Mouse (Mus musculus) liver, embryonic 13.5 days (tissue): ENCODE results near the gene BC024978. TPM values are rescaled to one million over a fixed set of nuclear protein-coding genes. Genes with fewer than 3 reads are reported as not detected.
"Not testable (repeated sequence)": the region's sequence is repeated elsewhere in the genome, so short reads cannot be mapped to it uniquely, and the experiment has no call there.

Experiments used
- ATAC-seq: fragments of 200-750 bp; cut with Nextera tagmentation; 2 replicates; pipeline ENCODE4 v1.8.0; 2017; ENCODE audit warnings: low read depth, mild to moderate bottlenecking, moderate number of reproducible peaks, moderate library complexity
- DNase-seq: peaks from one replicate; pipeline ENCODE4 v3.0.0; 2022
- H3K27ac ChIP-seq: fragments of 300-500 bp; sonication (generic); 2 replicates; pipeline ENCODE4 v1.5.1; 2015; ENCODE audit warnings: moderate library complexity, mild to moderate bottlenecking, inconsistent platforms
- H3K27me3 ChIP-seq: fragments of 300-500 bp; sonication (generic); 2 replicates; pipeline ENCODE4 v1.6.1; 2015; ENCODE audit warnings: mild to moderate bottlenecking, inconsistent platforms
- H3K36me3 ChIP-seq: fragments of 300-500 bp; sonication (generic); 2 replicates; pipeline ENCODE4 v1.6.1; 2015; ENCODE audit warnings: mild to moderate bottlenecking, inconsistent platforms
- H3K4me1 ChIP-seq: fragments of 300-500 bp; sonication (generic); replicated peaks from 2 replicates; pipeline ENCODE4 v1.6.1; 2015; ENCODE audit warnings: inconsistent platforms
- H3K4me2 ChIP-seq: fragments of 300-500 bp; sonication (generic); 2 replicates; pipeline ENCODE4 v1.6.1; 2015; ENCODE audit warnings: inconsistent platforms, mild to moderate bottlenecking, moderate library complexity
- H3K4me3 ChIP-seq: fragments of 300-500 bp; sonication (generic); replicated peaks from 2 replicates; pipeline ENCODE4 v1.5.1; 2015; ENCODE audit warnings: mild to moderate bottlenecking, inconsistent platforms
- H3K9ac ChIP-seq: fragments of 300-500 bp; sonication (generic); 2 replicates; pipeline ENCODE4 v1.6.1; 2015; ENCODE audit warnings: mild to moderate bottlenecking, inconsistent platforms
- H3K9me3 ChIP-seq: fragments of 300-500 bp; sonication (generic); replicated peaks from 2 replicates; pipeline ENCODE4 v1.6.1; 2016; ENCODE audit warnings: inconsistent platforms
- WGBS: fragments of 180-500 bp; shearing (Covaris S2); methylation state at CpG from one replicate; pipeline ENCODE4 v1.1.7; 2015; ENCODE audit not compliant: insufficient replicate concordance; 5-methylcytosine and 5-hydroxymethylcytosine counted together
- polyA plus RNA-seq: library from polyadenylated mRNA; unstranded; fragments of >200 nt; fragmentation: Nextera tagmentation; extraction: Ambion mirVana; gene quantifications from 2 replicates; pipeline ENCODE4 v1.2.1, GENCODE M21; 2015

Gene BC024978
- polyA plus RNA-seq, 1 experiment from 2014 or later = 0.62 TPM

GRCm38 (mm10) chr7:27238568-27238967, 43.0 kb downstream of the BC024978 start:
- H3K9ac ChIP-seq = no peak overlapping the region
- no peak overlapping the region for H3K27ac ChIP-seq
- H3K36me3 ChIP-seq = peaks cover 10% of the 10 kb centered on the region
- H3K4me2 ChIP-seq = no peak overlapping the region
- H3K27me3 ChIP-seq = no peaks in the 10 kb centered on the region
- H3K4me3 ChIP-seq = no peak overlapping the region
- peaks cover 9% of the 10 kb centered on the region for H3K4me1 ChIP-seq
- 78% methylated on average over 5 of the region's 5 CpGs for WGBS
- DNase-seq = no peak
- no peaks in the 10 kb centered on the region for H3K9me3 ChIP-seq
- ATAC-seq = no peak

GRCm38 (mm10) chr7:27243211-27243610, 47.6 kb downstream of the BC024978 start:
- no peak for ATAC-seq
- Histone ChIP-seq H3K9ac (no peak overlapping the region), H3K36me3 (peaks cover 25% of the 10 kb centered on the region), H3K4me2 (no peak overlapping the region), H3K27ac (no peak overlapping the region), H3K4me3 (no peak overlapping the region), H3K4me1 (no peaks in the 10 kb centered on the region), H3K9me3 (no peaks in the 10 kb centered on the region), H3K27me3 (no peaks in the 10 kb centered on the region)
- no peak for DNase-seq
- 68% methylated on average over 8 of the region's 8 CpGs for WGBS

- not testable (repeated sequence) for DNase-seq, H3K9ac ChIP-seq, H3K4me3 ChIP-seq, ATAC-seq, H3K27ac ChIP-seq, H3K9me3 ChIP-seq, H3K4me1 ChIP-seq, H3K27me3 ChIP-seq, H3K4me2 ChIP-seq
- peaks cover 25% of the 10 kb centered on the region for H3K36me3 ChIP-seq
- 64% methylated on average over 2 of the region's 2 CpGs for WGBS
These were observed 48.5 kb downstream of the BC024978 start for GRCm38 (mm10) chr7:27244088-27244487.

DNA sequence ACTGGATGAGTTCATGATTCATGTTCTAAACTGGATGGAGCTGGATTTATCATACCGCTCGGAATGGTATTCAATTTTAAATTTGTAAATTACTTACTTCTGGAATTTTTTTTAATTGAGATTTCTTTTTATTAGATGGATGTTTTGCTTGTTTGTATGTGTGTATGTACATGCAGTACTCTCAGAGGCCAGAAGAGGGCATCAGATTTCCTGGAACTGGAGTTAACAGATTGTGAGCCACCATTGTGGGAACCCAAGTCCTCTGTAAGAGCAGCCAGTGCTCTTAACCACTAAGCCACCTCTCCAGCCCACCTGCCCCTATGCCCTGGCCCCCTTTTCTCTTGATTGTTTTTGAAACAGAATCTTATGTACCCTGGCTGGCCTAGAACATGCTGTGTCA, 53.6 kb downstream of the BC024978 start:
- DNase-seq = no peak
- no peak overlapping the region for H3K4me2 ChIP-seq

GRCm38 (mm10) chr7:27249928-27250327, 54.3 kb downstream of the BC024978 start:
- Histone ChIP-seq H3K36me3 (peaks cover 14% of the 10 kb centered on the region; the same call in 1 of the 2 replicates), H3K4me2 (no peak overlapping the region), H3K27ac (no peak overlapping the region), H3K27me3 (no peaks in the 10 kb centered on the region), H3K9me3 (no peaks in the 10 kb centered on the region), H3K4me3 (no peak overlapping the region), H3K9ac (no peak overlapping the region), H3K4me1 (peaks cover 26% of the 10 kb centered on the region)
- 76% methylated on average over 5 of the region's 5 CpGs for WGBS
- ATAC-seq (no peak), DNase-seq (no peak)

More for the DNA sequence above, 53.6 kb downstream of the BC024978 start:
- Histone ChIP-seq H3K4me3 (no peak overlapping the region), H3K9ac (no peak overlapping the region), H3K27ac (no peak overlapping the region), H3K9me3 (no peaks in the 10 kb centered on the region), H3K4me1 (peaks cover 18% of the 10 kb centered on the region), H3K27me3 (no peaks in the 10 kb centered on the region), H3K36me3 (peaks cover 14% of the 10 kb centered on the region; the same call in 1 of the 2 replicates)
- no peak for ATAC-seq
- 64% methylated on average over 2 of the region's 2 CpGs for WGBS

- Histone ChIP-seq H3K4me2 (peak overlapping the region; percentile 44), H3K4me1 (peaks cover 46% of the 10 kb centered on the region), H3K27ac (peak overlapping the region; percentile 72), H3K36me3 (peaks cover 7% of the 10 kb centered on the region; the same call in 1 of the 2 replicates), H3K9me3 (no peaks in the 10 kb centered on the region), H3K9ac (no peak overlapping the region; the same call in 1 of the 2 replicates), H3K4me3 (peak overlapping the region; percentile 18; the same call in 1 of the 2 replicates), H3K27me3 (no peaks in the 10 kb centered on the region)
- WGBS = 52% methylated on average over 6 of the region's 6 CpGs
- DNase-seq = no peak
- ATAC-seq = peak; percentile 83
These were observed 56.4 kb downstream of the BC024978 start for GRCm38 (mm10) chr7:27251946-27252345.

GRCm38 (mm10) chr7:27255721-27256120, 60.1 kb downstream of the BC024978 start:
- no peak overlapping the region for H3K4me3 ChIP-seq
- no peak overlapping the region for H3K27ac ChIP-seq
- H3K9me3 ChIP-seq = no peaks in the 10 kb centered on the region
- WGBS = 67% methylated on average over 3 of the region's 3 CpGs
- H3K27me3 ChIP-seq = peaks cover 8% of the 10 kb centered on the region; the same call in 1 of the 2 replicates
- 0 out of 2 replicates have a peak, but pooled peaks cover 4% of the 10 kb centered on the region for H3K36me3 ChIP-seq
- no peak overlapping the region for H3K4me2 ChIP-seq
- ATAC-seq = no peak
- H3K9ac ChIP-seq = no peak overlapping the region
- no peak for DNase-seq
- H3K4me1 ChIP-seq = peaks cover 70% of the 10 kb centered on the region

DNA sequence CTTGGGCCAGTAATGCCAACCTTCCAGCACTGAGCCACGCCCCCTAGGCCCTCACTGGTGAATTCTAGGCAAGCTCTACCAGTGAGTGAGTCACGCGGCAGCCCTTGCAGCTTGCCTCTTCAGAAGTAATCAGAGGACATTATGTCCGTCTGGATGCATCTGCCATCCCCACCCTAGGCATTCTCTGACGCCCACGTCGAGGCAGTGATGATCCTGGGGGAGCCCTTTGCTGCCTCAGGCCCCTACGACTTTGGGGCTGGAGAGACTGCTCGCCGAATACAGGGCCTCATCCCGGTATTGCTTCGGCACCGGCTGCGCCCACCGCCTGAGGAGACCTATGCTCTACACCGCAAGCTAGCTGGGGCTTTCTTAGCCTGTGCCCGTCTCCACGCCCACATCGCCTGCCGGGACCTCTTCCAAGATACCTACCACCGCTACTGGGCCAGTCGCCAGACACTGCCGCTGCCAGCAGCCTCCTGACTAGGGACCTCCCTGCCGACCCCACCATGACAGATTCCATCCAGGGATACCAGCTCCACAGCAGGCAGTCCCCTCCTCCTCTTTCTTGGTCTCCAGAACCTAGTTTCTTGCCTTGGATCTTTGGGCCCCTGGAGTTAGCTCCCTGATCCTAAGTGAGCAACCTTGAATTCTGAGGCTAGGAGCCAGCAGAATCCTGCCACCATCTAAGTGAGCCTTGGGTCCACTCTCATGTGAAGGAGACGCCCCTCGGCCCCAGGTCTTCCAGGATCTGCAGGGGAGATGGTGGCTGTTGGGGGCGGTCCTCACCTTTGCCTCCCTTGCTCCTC, 61.7 kb downstream of the BC024978 start:
- peak overlapping the region; percentile 98 for H3K4me2 ChIP-seq
- H3K4me3 ChIP-seq = no peak overlapping the region

DNA sequence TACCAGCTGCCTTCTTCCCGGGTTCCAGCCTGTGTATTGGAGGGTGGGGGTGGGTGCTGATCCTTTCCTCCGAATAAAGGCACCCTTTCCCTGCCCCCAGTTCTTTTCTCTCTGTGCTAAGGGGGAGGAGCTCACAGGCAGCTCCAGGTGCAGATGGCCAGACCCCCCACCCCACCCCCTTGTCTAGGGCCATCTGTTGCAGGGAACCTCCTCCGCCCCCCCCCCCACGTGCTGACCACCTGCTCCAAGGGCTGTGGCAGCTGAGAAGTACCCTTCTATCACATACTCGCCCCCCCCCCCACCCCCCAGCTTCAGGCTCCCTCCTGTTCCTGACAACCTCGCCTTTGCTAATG, 62.2 kb downstream of the BC024978 start:
- Histone ChIP-seq H3K4me2 (peak overlapping the region; percentile 98), H3K9ac (peak overlapping the region; percentile 67), H3K4me3 (peak overlapping the region; percentile 73), H3K4me1 (peaks cover 58% of the 10 kb centered on the region), H3K36me3 (0 out of 2 replicates have a peak, but pooled peaks cover 4% of the 10 kb centered on the region), H3K9me3 (no peaks in the 10 kb centered on the region), H3K27me3 (peaks cover 8% of the 10 kb centered on the region; the same call in 1 of the 2 replicates), H3K27ac (peak overlapping the region; percentile 76)
- WGBS = 15% methylated on average over 5 of the region's 6 CpGs
- DNase-seq = no peak
- no peak for ATAC-seq

More for the DNA sequence above, 61.7 kb downstream of the BC024978 start:
- Histone ChIP-seq H3K9me3 (no peaks in the 10 kb centered on the region), H3K9ac (peak overlapping the region; percentile 67), H3K36me3 (0 out of 2 replicates have a peak, but pooled peaks cover 4% of the 10 kb centered on the region), H3K4me1 (peaks cover 61% of the 10 kb centered on the region), H3K27ac (peak overlapping the region; percentile 76), H3K27me3 (peaks cover 8% of the 10 kb centered on the region; the same call in 1 of the 2 replicates)
- no peak for DNase-seq
- ATAC-seq = no peak
- 62% methylated on average over 27 of the region's 27 CpGs for WGBS

GRCm38 (mm10) chr7:27258205-27258899, 62.8 kb downstream of the BC024978 start, which contains the start of gene Numbl:
TSS of gene Numbl (plus strand) at chr7:27258433.
- Histone ChIP-seq H3K27ac (peak within 1 kb of the TSS; percentile 76), H3K4me2 (peak within 1 kb of the TSS; percentile 98), H3K9ac (peak within 1 kb of the TSS; percentile 82), H3K27me3 (peaks cover 8% of the 10 kb centered on the region; the same call in 1 of the 2 replicates), H3K36me3 (0 out of 2 replicates have a peak, but pooled peaks cover 4% of the 10 kb centered on the region), H3K4me3 (peak within 1 kb of the TSS; percentile 73), H3K9me3 (no peaks in the 10 kb centered on the region), H3K4me1 (peaks cover 54% of the 10 kb centered on the region)
- 1% methylated on average over 38 of the region's 47 CpGs for WGBS
- DNase-seq (peak; percentile 93), ATAC-seq (peak; percentile 86)

- 0 out of 2 replicates have a peak, but pooled peaks cover 4% of the 10 kb centered on the region for H3K36me3 ChIP-seq
- peak overlapping the region; percentile 82 for H3K9ac ChIP-seq
- H3K4me3 ChIP-seq = peak overlapping the region; percentile 73
- ATAC-seq = no peak
- no peak for DNase-seq
- peaks cover 8% of the 10 kb centered on the region; the same call in 1 of the 2 replicates for H3K27me3 ChIP-seq
- H3K4me1 ChIP-seq = peaks cover 51% of the 10 kb centered on the region
- H3K9me3 ChIP-seq = no peaks in the 10 kb centered on the region
- H3K4me2 ChIP-seq = peak overlapping the region; percentile 98
- 25% methylated on average over 9 of the region's 9 CpGs for WGBS
- H3K27ac ChIP-seq = no peak overlapping the region
These were observed 63.7 kb downstream of the BC024978 start for GRCm38 (mm10) chr7:27259271-27259721.
